Mouse (Mus musculus) thymus, adult 2 months (tissue): ENCODE data around the gene Lta.

Experiments used
- CTCF ChIP-seq: fragments of 200-500 bp; IDR thresholded peaks from 2 replicates; pipeline ENCODE4 v1.5.1; 2012; ENCODE audit warnings: mild to moderate bottlenecking, control low read depth, low read length, moderate library complexity, borderline replicate concordance; ENCODE audit not compliant: control insufficient read depth, poor library complexity, insufficient read depth; ENCODE audit errors: extremely low read depth
- POLR2A ChIP-seq: fragments of 200-500 bp; IDR thresholded peaks from 2 replicates; pipeline ENCODE4 v1.6.1; 2012; ENCODE audit warnings: mild to moderate bottlenecking, low read length, control low read depth, moderate library complexity; ENCODE audit not compliant: control insufficient read depth, poor library complexity, insufficient read depth; ENCODE audit errors: extremely low read depth

- TF ChIP-seq POLR2A (no peak), CTCF (no peak)
These were observed 4.0 kb downstream of the Lta start for GRCm38 (mm10) chr17:35201128-35201527.
